Mouse (Mus musculus) gastrocnemius, adult 2 months (tissue): ENCODE measurements around the gene Coa5. TPM values are rescaled to one million over a fixed set of nuclear protein-coding genes. Genes with fewer than 3 reads are reported as not detected.

ENCODE experiments used
- DNase-seq: peaks from one replicate; pipeline ENCODE4 v3.0.0; 2022
- H3K27ac ChIP-seq: fragments of 200-600 bp; 2 replicates; pipeline ENCODE4 v1.8.1; 2022; ENCODE audit warnings: mild to moderate bottlenecking
- H3K4me3 ChIP-seq: fragments of 200-600 bp; 2 replicates; pipeline ENCODE4 v1.8.1; 2022; ENCODE audit warnings: mild to moderate bottlenecking, moderate library complexity
- CTCF ChIP-seq: fragments of 200-600 bp; IDR thresholded peaks from 2 replicates; pipeline ENCODE4 v1.8.1; 2022; ENCODE audit warnings: antibody characterized with exemption, mild to moderate bottlenecking, moderate library complexity
- intact Hi-C: fragments of 180-260 bp; cut with DNase I; formaldehyde crosslinking; loops from one replicate; pipeline ENCODE4 v1.15.1; 2025
- total RNA-seq, 2 experiments: library from RNA; stranded (reverse); gene quantifications; 2 replicates each; pipeline ENCODE4 v1.2.3; 2021

Coa5 gene
- total RNA-seq, 2 experiments from 2014 or later: 81.0 to 88.5 TPM

- Histone ChIP-seq H3K4me3 (no peak overlapping the region), H3K27ac (no peak overlapping the region)
- no peak for TF ChIP-seq CTCF
- no peak for DNase-seq
- intact Hi-C loops: no loop called here
Measured at GRCm38 (mm10) chr1:37467806-37468205, 37.9 kb upstream of the Coa5 start.

- no peak for DNase-seq
- Histone ChIP-seq H3K4me3 (no peak overlapping the region), H3K27ac (no peak overlapping the region)
- peak; percentile 27; the same call in 1 of the 2 replicates for TF ChIP-seq CTCF
- intact Hi-C loops: no loop called here
Measured at GRCm38 (mm10) chr1:37466322-37466995, 36.6 kb upstream of the Coa5 start.

GRCm38 (mm10) chr1:37464878-37465452 is 35.1 kb upstream of the Coa5 start:
- intact Hi-C loops: no loop called here
- H3K27ac ChIP-seq: no peak overlapping the region
- no peak overlapping the region for H3K4me3 ChIP-seq
- no peak for DNase-seq
- no peak for TF ChIP-seq CTCF

- H3K4me3 ChIP-seq: no peak overlapping the region
- TF ChIP-seq CTCF: no peak
- no peak for DNase-seq
- H3K27ac ChIP-seq: no peak overlapping the region
- intact Hi-C loops: no loop called here
Measured at GRCm38 (mm10) chr1:37457546-37457945, 27.6 kb upstream of the Coa5 start.

DNA sequence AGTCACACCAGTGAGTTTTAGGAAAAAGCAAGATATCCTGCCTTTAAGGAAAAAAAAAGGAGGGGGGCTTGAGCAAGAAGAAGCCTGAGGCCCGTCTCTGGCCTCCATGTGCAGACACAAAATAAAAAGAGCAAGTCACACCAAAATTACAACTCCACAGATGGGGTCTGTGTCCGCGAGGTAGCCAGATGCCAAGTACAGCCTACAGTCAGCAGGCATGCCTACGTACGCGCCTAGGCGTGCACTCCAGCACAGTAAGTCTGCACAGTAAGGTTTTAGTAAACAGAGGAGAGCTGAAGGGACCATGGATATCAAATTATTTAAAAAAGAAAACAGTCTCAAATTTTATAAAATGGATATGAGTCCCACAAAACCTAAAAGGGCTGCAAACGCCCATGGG is 21.4 kb upstream of the Coa5 start:
- intact Hi-C loops: no loop called here
- Histone ChIP-seq H3K27ac (no peak overlapping the region), H3K4me3 (no peak overlapping the region)
- no peak for TF ChIP-seq CTCF
- no peak for DNase-seq

DNA sequence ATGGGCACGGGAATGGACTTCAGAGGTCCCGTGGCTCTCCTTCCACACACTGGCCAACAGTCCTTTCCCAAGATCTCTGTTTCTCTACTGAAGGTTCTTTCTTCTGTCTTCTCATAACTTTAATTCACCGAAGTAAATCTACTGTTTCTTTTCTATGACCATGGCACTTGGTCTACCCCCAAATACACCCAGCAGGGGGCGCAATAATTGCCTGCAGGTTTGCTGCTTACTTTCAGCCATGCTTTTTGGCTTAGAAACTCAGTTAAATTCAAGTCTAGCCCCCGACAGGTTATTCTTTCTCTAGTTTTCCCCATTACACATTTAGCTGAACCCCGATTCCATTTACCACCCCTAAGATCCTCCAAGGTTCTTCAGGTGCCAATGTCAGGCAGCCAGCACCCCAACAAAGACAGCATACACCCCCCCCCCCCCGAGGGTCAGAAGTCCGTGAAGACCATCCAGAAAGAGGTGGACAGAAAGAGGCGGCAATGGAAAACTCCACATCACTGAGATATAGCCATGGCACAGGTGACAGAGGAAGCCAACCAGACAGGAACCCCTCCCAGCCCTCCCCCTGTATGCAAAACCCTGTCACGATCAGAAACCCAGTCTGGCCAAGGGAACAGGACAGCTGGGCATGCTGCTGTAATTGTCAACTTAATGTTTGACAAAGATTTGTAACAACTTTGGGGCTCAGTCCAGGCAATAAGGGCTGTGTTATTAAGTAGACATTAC is 18.6 kb upstream of the Coa5 start:
- peak; percentile 77 for TF ChIP-seq CTCF
- Histone ChIP-seq H3K4me3 (no peak overlapping the region), H3K27ac (no peak overlapping the region)
- peak; percentile 67 for DNase-seq
- intact Hi-C loops: loop anchor here (2.0 kb wide), 1 partner anchor 186 kb away; no protein-coding TSS in a partner anchor

DNA sequence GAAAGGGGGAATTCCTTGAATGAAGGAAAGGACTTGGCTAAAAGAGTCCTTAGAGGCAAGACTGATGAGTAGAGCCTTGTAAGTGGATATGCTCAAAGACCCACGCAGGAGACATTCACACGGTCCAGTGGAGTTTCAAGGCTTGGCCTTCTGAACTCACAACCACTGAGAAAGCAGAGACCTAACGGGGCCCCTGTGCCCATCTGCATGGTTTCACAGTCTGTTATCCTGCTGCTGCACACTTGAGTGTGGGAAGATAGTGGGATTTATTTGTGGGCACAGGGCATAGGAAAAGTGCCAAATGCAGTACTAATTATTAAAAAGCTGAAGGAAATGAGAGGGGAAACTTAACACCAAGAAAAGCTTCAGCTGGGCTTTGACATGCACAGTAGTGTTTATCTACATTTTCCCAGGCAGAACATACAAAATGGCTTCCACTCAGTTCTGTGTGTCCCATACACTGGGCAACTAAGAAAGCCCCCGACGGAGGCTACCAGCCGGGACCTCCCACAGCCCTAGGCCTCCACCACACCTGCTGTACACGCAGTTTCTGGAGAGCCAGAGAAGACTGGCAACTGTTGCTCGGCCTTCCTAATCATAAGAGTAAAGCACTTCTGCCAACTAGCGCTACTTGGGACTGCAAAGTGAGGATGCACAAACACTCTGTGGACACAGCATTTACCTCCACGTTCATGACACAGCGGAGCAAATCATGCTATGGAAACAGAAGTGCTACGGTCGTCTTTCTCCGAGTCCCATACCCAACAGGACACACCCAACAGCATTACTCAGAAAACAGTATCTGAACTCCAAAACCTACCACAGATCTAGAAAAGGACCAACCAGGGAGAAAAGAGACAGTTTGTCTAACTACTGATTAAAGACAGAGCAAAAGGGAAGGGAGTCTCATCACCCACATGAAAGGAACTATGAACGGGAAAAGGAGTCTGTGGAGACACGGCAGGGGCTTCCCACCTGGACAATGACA is 13.2 kb upstream of the Coa5 start:
- no peak for TF ChIP-seq CTCF

GRCm38 (mm10) chr1:37436419-37436818 is 6.5 kb upstream of the Coa5 start:
- TF ChIP-seq CTCF: no peak
- no peak overlapping the region for H3K4me3 ChIP-seq
- intact Hi-C loops: loop anchor here (10.0 kb wide), 1 partner anchor 558 kb away; the partner anchor contains the start of genes Eif5b and Txndc9
- DNase-seq: no peak
- no peak overlapping the region for H3K27ac ChIP-seq

More for the DNA sequence above, 13.2 kb upstream of the Coa5 start:
- H3K27ac ChIP-seq: no peak overlapping the region
- no peak for DNase-seq
- intact Hi-C loops: no loop called here
- H3K4me3 ChIP-seq: no peak overlapping the region

DNA sequence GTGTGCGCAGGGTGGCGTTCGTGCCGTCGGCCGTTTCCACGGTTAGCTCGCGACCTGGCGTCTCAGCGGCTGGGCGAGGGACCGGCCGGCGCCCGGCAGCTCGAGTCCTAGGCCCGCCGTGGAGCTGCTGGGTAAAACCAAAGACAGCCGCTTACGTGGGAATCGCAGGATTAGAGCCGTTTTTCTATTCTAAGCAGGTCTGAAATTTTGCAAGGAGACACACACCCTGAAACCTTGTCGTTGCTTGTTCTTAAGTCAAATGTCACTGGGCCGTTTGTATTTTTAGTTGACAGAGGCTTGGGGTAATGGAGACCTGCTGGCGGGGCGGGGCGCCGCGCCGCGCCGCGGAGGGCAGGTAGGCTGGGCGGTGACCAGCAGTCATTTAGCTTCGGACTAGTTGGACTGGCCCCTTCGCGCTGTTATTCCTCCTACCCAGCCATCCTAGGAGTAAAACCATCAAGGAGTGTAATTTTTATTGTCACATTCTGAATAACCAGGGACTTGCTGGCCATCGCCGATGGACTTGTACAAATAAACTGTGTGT is 466 bp upstream of the Coa5 start:
- peak overlapping the region; percentile 94 for H3K27ac ChIP-seq
- peak; percentile 38 for DNase-seq
- intact Hi-C loops: loop anchor here (10.0 kb wide), 1 partner anchor 564 kb away; the partner anchor contains the start of genes Eif5b and Txndc9
- no peak for TF ChIP-seq CTCF
- H3K4me3 ChIP-seq: peak overlapping the region; percentile 91

- Histone ChIP-seq H3K27ac (peak overlapping the region; percentile 94), H3K4me3 (peak overlapping the region; percentile 91)
- TF ChIP-seq CTCF: no peak
- DNase-seq: peak; percentile 32
- intact Hi-C loops: loop anchor here (5.0 kb wide), 1 partner anchor 698 kb away; the partner anchor contains the start of gene Rev1
Measured at GRCm38 (mm10) chr1:37428911-37429310, 992 bp downstream of the Coa5 start.

DNA sequence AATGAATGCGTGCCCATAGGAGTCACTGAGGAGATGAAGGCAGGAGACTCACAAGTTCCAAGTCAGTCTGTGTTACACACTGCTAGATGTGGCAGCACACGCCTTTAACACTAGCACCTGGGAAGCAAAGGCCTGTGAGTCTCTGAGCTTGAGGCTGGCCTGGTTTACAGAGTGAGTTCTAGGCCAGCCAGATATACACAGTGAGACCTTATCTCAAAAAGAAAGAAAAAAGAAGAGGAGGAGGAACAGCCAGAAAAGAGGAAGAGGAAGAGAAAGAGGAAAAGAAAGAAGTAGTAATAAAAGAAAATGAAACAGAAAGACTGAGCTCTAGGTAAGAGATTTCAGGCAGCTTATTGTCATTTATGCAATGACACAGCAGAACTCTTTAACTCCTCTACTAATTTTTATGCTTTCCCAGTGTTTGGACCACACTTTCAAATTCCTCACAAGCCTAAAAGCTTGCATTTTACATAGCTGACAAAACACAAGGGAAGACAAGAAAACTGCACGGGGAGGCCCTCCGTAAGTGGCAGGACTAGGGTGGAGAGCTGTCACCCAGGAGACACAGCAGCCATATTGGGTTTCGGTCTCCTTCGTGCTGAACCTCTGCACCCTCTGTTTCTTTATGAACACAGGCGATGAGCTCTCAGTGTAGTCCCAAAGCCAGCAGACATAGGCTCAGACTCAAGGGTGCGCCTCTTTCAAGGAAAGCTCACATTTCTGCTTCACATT is 2.6 kb downstream of the Coa5 start:
- Histone ChIP-seq H3K27ac (peak overlapping the region; percentile 13; the same call in 1 of the 2 replicates), H3K4me3 (no peak overlapping the region)
- intact Hi-C loops: loop anchor here (5.0 kb wide), 1 partner anchor 700 kb away; the partner anchor contains the start of gene Rev1
- DNase-seq: no peak
- no peak for TF ChIP-seq CTCF
